Mouse (Mus musculus) kidney, postnatal 25 days (tissue): ENCODE results near the gene Tmem135.
"Not testable (repeated sequence)": the region's sequence is repeated elsewhere in the genome, so short reads cannot be mapped to it uniquely, and the experiment has no call there.

Source experiments
- DNase-seq, 2 experiments: peaks; one replicate each; pipeline ENCODE4 v3.0.0; 2021; ENCODE audit warnings: mixed read lengths in 2 of 2

Gene Tmem135

GRCm38 (mm10) chr7:89382892-89383291, 21.1 kb downstream of the Tmem135 start:
- no peak for DNase-seq

GRCm38 (mm10) chr7:89380935-89381705, 22.9 kb downstream of the Tmem135 start:
- DNase-seq, result no peak

- DNase-seq, result no peak
Observed at GRCm38 (mm10) chr7:89371623-89372295, 32.3 kb downstream of the Tmem135 start.

- peak; percentile 66 to 68 for DNase-seq
Observed at GRCm38 (mm10) chr7:89370917-89371316, 33.1 kb downstream of the Tmem135 start.

GRCm38 (mm10) chr7:89370086-89370485, 33.9 kb downstream of the Tmem135 start:
- DNase-seq, result no peak

GRCm38 (mm10) chr7:89367643-89368042, 36.4 kb downstream of the Tmem135 start:
- DNase-seq, result no peak

- no peak for DNase-seq
Observed at GRCm38 (mm10) chr7:89365135-89365880, 38.7 kb downstream of the Tmem135 start.

GRCm38 (mm10) chr7:89363975-89364374, 40.0 kb downstream of the Tmem135 start:
- no peak for DNase-seq

- no peak for DNase-seq
Observed at GRCm38 (mm10) chr7:89356307-89356706, 47.7 kb downstream of the Tmem135 start.

GRCm38 (mm10) chr7:89355519-89356255, 48.3 kb downstream of the Tmem135 start:
- no peak for DNase-seq

GRCm38 (mm10) chr7:89342021-89342420, 62.0 kb downstream of the Tmem135 start:
- DNase-seq, result no peak

GRCm38 (mm10) chr7:89339808-89340207, 64.2 kb downstream of the Tmem135 start:
- no peak for DNase-seq

- DNase-seq, result no peak
Observed at GRCm38 (mm10) chr7:89339142-89339435, 64.9 kb downstream of the Tmem135 start.

- peak; percentile 93 to 96 for DNase-seq
Observed at GRCm38 (mm10) chr7:89338350-89339141, 65.5 kb downstream of the Tmem135 start.

- DNase-seq, result no peak
Observed at GRCm38 (mm10) chr7:89337711-89338349, 66.2 kb downstream of the Tmem135 start.

- DNase-seq, result no peak
Observed at GRCm38 (mm10) chr7:89336434-89336833, 67.6 kb downstream of the Tmem135 start.

- no peak for DNase-seq
Observed at GRCm38 (mm10) chr7:89335316-89335715, 68.7 kb downstream of the Tmem135 start.

GRCm38 (mm10) chr7:89329896-89330295, 74.1 kb downstream of the Tmem135 start:
- DNase-seq, result no peak

GRCm38 (mm10) chr7:89327731-89328130, 76.3 kb downstream of the Tmem135 start:
- no peak for DNase-seq

GRCm38 (mm10) chr7:89326761-89327160, 77.3 kb downstream of the Tmem135 start:
- no peak for DNase-seq

GRCm38 (mm10) chr7:89326202-89326601, 77.8 kb downstream of the Tmem135 start:
- DNase-seq, result no peak

GRCm38 (mm10) chr7:89322741-89323140, 81.3 kb downstream of the Tmem135 start:
- not testable (repeated sequence) for DNase-seq
